Mouse (Mus musculus): ENCODE results near the gene Wfs1. TPM values are rescaled to one million over a fixed set of nuclear protein-coding genes. Genes with fewer than 3 reads are reported as not detected.

The Wfs1 gene
- polyA plus RNA-seq, 1 experiment from 2014 or later, result 5.3 TPM

GRCm38 (mm10) chr5:36979631-36980030 lies 9.4 kb downstream of the Wfs1 start:
- Histone ChIP-seq H3K4me3 (no peak overlapping the region), H3K4me2 (no peak overlapping the region), H3K9ac (no peak overlapping the region), H3K27ac (no peak overlapping the region), H3K36me3 (ENCODE audit: poor library complexity, severe bottlenecking) (no peaks in the 10 kb centered on the region), H3K27me3 (no peaks in the 10 kb centered on the region), H3K4me1 (peaks cover 9% of the 10 kb centered on the region; the same call in 1 of the 2 replicates), H3K9me3 (replicated peaks) (no peaks in the 10 kb centered on the region)
- no peak for ATAC-seq
- 93% methylated on average over 7 of the region's 7 CpGs for WGBS

- H3K36me3 ChIP-seq (ENCODE audit: poor library complexity, severe bottlenecking), result no peaks in the 10 kb centered on the region
- ATAC-seq, result no peak
- no peaks in the 10 kb centered on the region for H3K27me3 ChIP-seq
- H3K4me3 ChIP-seq, result no peak overlapping the region
- peaks cover 9% of the 10 kb centered on the region; the same call in 1 of the 2 replicates for H3K4me1 ChIP-seq
- H3K4me2 ChIP-seq, result no peak overlapping the region
- no peak overlapping the region for H3K27ac ChIP-seq
- no peaks in the 10 kb centered on the region for H3K9me3 ChIP-seq (replicated peaks)
- H3K9ac ChIP-seq, result no peak overlapping the region
- 84% methylated on average over 8 of the region's 8 CpGs for WGBS
These were observed 10.0 kb downstream of the Wfs1 start for GRCm38 (mm10) chr5:36979001-36979400.

- WGBS, result 69% methylated on average over 9 of the region's 9 CpGs
- ATAC-seq, result no peak; the same call in 1 of the 2 replicates
- Histone ChIP-seq H3K9me3 (replicated peaks) (no peaks in the 10 kb centered on the region), H3K27ac (no peak overlapping the region), H3K36me3 (ENCODE audit: poor library complexity, severe bottlenecking) (no peaks in the 10 kb centered on the region; the same call in 1 of the 2 replicates), H3K4me2 (no peak overlapping the region), H3K9ac (no peak overlapping the region), H3K4me1 (peaks cover 9% of the 10 kb centered on the region; the same call in 1 of the 2 replicates), H3K27me3 (no peaks in the 10 kb centered on the region), H3K4me3 (no peak overlapping the region)
These were observed 11.2 kb downstream of the Wfs1 start for GRCm38 (mm10) chr5:36977809-36978208.

GRCm38 (mm10) chr5:36975336-36975735 lies 13.7 kb downstream of the Wfs1 start:
- H3K4me2 ChIP-seq, result no peak overlapping the region

DNA sequence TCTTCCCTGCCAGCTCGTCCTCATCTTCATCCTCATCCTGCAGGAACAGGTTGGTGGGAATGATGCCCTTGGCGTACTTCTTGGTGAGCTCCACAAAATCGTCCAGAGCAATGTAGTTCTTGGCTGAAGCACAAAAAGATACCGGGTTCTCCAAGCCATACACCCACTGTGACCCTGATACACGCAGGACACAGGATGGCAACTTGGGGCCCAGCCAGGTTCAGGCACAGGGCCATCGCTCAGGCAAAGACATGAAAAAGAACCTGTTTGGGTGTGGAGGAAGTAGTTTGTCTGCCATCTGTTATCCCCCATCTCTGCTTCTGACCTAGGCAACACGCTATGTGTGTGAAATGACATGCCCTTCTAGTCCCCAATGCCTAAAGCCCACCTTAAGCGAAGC lies 17.4 kb downstream of the Wfs1 start:
- H3K9me3 ChIP-seq (replicated peaks), result no peaks in the 10 kb centered on the region
- 94% methylated on average over 8 of the region's 8 CpGs for WGBS
- no peaks in the 10 kb centered on the region for H3K4me1 ChIP-seq
- no peak overlapping the region for H3K27ac ChIP-seq
- no peak overlapping the region for H3K4me2 ChIP-seq
- peaks cover 47% of the 10 kb centered on the region for H3K36me3 ChIP-seq (ENCODE audit: poor library complexity, severe bottlenecking)
- no peak overlapping the region for H3K4me3 ChIP-seq
- H3K9ac ChIP-seq, result no peak overlapping the region
- ATAC-seq, result no peak
- H3K27me3 ChIP-seq, result no peaks in the 10 kb centered on the region

More at GRCm38 (mm10) chr5:36975336-36975735, 13.7 kb downstream of the Wfs1 start:
- 84% methylated on average over 13 of the region's 13 CpGs for WGBS
- Histone ChIP-seq H3K9me3 (replicated peaks) (no peaks in the 10 kb centered on the region), H3K4me3 (no peak overlapping the region), H3K27me3 (no peaks in the 10 kb centered on the region), H3K9ac (no peak overlapping the region), H3K27ac (no peak overlapping the region), H3K36me3 (ENCODE audit: poor library complexity, severe bottlenecking) (peaks cover 18% of the 10 kb centered on the region), H3K4me1 (no peaks in the 10 kb centered on the region)
- ATAC-seq, result no peak

DNA sequence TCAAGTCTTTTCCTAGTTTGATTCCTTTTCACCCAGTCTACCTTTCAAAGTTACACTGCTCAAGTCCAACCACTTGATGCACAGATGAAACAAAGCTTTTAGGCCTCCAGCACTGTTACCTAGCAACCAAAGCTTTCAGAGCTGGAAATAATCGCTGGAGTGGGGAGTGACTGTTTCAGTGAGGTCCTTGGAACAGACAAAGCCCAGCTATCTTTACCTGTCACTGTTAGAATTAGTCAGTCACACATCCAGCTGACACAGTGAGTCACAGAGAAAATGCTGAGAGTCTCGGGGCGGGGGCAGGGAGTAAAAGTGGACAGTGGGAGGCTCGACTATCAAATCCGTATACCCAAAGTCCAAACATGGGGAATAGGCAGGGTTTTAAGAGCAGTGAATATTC lies 28.5 kb downstream of the Wfs1 start:
- ATAC-seq, result peak; percentile 60
- H3K4me2 ChIP-seq, result no peak overlapping the region; the same call in 1 of the 2 replicates
- peaks cover 4% of the 10 kb centered on the region; the same call in 1 of the 2 replicates for H3K36me3 ChIP-seq (ENCODE audit: poor library complexity, severe bottlenecking)
- H3K4me3 ChIP-seq, result no peak overlapping the region
- H3K27me3 ChIP-seq, result peaks cover 6% of the 10 kb centered on the region; the same call in 1 of the 2 replicates
- H3K4me1 ChIP-seq, result peaks cover 17% of the 10 kb centered on the region
- H3K27ac ChIP-seq, result peak overlapping the region; percentile 69
- no peak overlapping the region; the same call in 1 of the 2 replicates for H3K9ac ChIP-seq
- no peaks in the 10 kb centered on the region for H3K9me3 ChIP-seq (replicated peaks)
- 7% methylated on average over 5 of the region's 5 CpGs for WGBS

GRCm38 (mm10) chr5:36958837-36959236 lies 30.2 kb downstream of the Wfs1 start:
- H3K4me3 ChIP-seq, result no peak overlapping the region
- no peaks in the 10 kb centered on the region for H3K9me3 ChIP-seq (replicated peaks)
- no peaks in the 10 kb centered on the region for H3K36me3 ChIP-seq (ENCODE audit: poor library complexity, severe bottlenecking)
- no peak overlapping the region for H3K4me2 ChIP-seq
- peaks cover 9% of the 10 kb centered on the region; the same call in 1 of the 2 replicates for H3K27me3 ChIP-seq
- WGBS, result 25% methylated on average over 5 of the region's 5 CpGs
- no peak overlapping the region for H3K9ac ChIP-seq
- H3K4me1 ChIP-seq, result peaks cover 17% of the 10 kb centered on the region
- H3K27ac ChIP-seq, result no peak overlapping the region
- ATAC-seq, result peak; percentile 72

GRCm38 (mm10) chr5:36955366-36955765 lies 33.6 kb downstream of the Wfs1 start:
- Histone ChIP-seq H3K4me3 (no peak overlapping the region), H3K4me1 (peaks cover 6% of the 10 kb centered on the region), H3K27ac (no peak overlapping the region), H3K9ac (no peak overlapping the region), H3K4me2 (no peak overlapping the region), H3K9me3 (replicated peaks) (no peaks in the 10 kb centered on the region), H3K27me3 (peaks cover 24% of the 10 kb centered on the region), H3K36me3 (ENCODE audit: poor library complexity, severe bottlenecking) (no peaks in the 10 kb centered on the region)
- no peak for ATAC-seq
- WGBS, result 28% methylated on average over 4 of the region's 4 CpGs

GRCm38 (mm10) chr5:36952311-36952710 lies 36.7 kb downstream of the Wfs1 start:
- H3K9ac ChIP-seq, result no peak overlapping the region
- H3K4me1 ChIP-seq, result no peaks in the 10 kb centered on the region
- H3K9me3 ChIP-seq (replicated peaks), result no peaks in the 10 kb centered on the region
- no peak overlapping the region for H3K4me2 ChIP-seq
- ATAC-seq, result no peak
- H3K36me3 ChIP-seq (ENCODE audit: poor library complexity, severe bottlenecking), result no peaks in the 10 kb centered on the region
- H3K27me3 ChIP-seq, result peaks cover 47% of the 10 kb centered on the region
- WGBS, result 91% methylated on average over 15 of the region's 15 CpGs
- no peak overlapping the region for H3K27ac ChIP-seq
- H3K4me3 ChIP-seq, result no peak overlapping the region

GRCm38 (mm10) chr5:36950871-36951270 lies 38.1 kb downstream of the Wfs1 start:
- Histone ChIP-seq H3K4me3 (no peak overlapping the region), H3K9me3 (replicated peaks) (no peaks in the 10 kb centered on the region), H3K36me3 (ENCODE audit: poor library complexity, severe bottlenecking) (no peaks in the 10 kb centered on the region), H3K27ac (no peak overlapping the region), H3K4me1 (peaks cover 9% of the 10 kb centered on the region), H3K4me2 (no peak overlapping the region), H3K9ac (no peak overlapping the region), H3K27me3 (peaks cover 51% of the 10 kb centered on the region)
- WGBS, result 54% methylated on average over 2 of the region's 2 CpGs
- ATAC-seq, result no peak

DNA sequence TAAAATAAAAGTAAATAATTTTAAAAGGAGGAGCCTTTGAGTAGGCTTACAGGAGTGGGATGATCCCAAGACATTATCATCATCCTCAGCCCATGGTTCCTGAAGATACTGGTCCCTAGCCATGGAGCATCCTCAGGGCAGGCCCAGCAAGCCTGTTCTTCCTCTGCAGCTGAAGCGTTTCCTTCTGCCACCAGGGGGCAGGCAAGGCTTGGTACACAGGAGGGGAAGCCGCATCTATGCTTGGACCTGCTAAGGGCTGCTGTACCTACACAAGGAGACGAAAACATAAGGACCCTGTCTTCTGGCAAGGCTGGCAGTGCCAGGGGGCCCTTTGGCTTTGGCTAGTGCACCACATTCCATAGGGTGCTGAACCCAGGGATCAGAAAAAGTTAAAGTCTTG lies 40.2 kb downstream of the Wfs1 start:
- no peak overlapping the region for H3K4me3 ChIP-seq
- H3K27ac ChIP-seq, result no peak overlapping the region
- ATAC-seq, result peak; percentile 50; the same call in 1 of the 2 replicates
- no peaks in the 10 kb centered on the region for H3K36me3 ChIP-seq (ENCODE audit: poor library complexity, severe bottlenecking)
- H3K4me2 ChIP-seq, result no peak overlapping the region
- H3K9me3 ChIP-seq (replicated peaks), result no peaks in the 10 kb centered on the region
- 6% methylated on average over 3 of the region's 3 CpGs for WGBS
- H3K27me3 ChIP-seq, result peaks cover 68% of the 10 kb centered on the region
- peaks cover 22% of the 10 kb centered on the region for H3K4me1 ChIP-seq
- no peak overlapping the region for H3K9ac ChIP-seq

- Histone ChIP-seq H3K4me1 (peaks cover 22% of the 10 kb centered on the region), H3K4me3 (no peak overlapping the region), H3K9ac (no peak overlapping the region), H3K27me3 (peaks cover 55% of the 10 kb centered on the region), H3K36me3 (ENCODE audit: poor library complexity, severe bottlenecking) (no peaks in the 10 kb centered on the region), H3K4me2 (no peak overlapping the region), H3K27ac (no peak overlapping the region), H3K9me3 (replicated peaks) (no peaks in the 10 kb centered on the region)
- WGBS, result 4% methylated on average over 5 of the region's 5 CpGs
- ATAC-seq, result peak; percentile 39
These were observed 42.6 kb downstream of the Wfs1 start for GRCm38 (mm10) chr5:36946445-36946844.

- ATAC-seq, result peak; percentile 12; the same call in 1 of the 2 replicates
- H3K27me3 ChIP-seq, result peaks cover 55% of the 10 kb centered on the region
- H3K9me3 ChIP-seq (replicated peaks), result no peaks in the 10 kb centered on the region
- H3K36me3 ChIP-seq (ENCODE audit: poor library complexity, severe bottlenecking), result no peaks in the 10 kb centered on the region
- no peak overlapping the region for H3K4me3 ChIP-seq
- H3K27ac ChIP-seq, result peak overlapping the region; percentile 82
- peaks cover 22% of the 10 kb centered on the region for H3K4me1 ChIP-seq
- WGBS, result 73% methylated on average over 2 of the region's 2 CpGs
- peak overlapping the region; percentile 46; the same call in 1 of the 2 replicates for H3K9ac ChIP-seq
- H3K4me2 ChIP-seq, result peak overlapping the region; percentile 33; the same call in 1 of the 2 replicates
These were observed 43.3 kb downstream of the Wfs1 start for GRCm38 (mm10) chr5:36945713-36946112.
